Mouse (Mus musculus) erythroblast, embryonic 14.5 days (primary cell): ENCODE measurements around the gene Magi2.

Experiments
- GATA1 ChIP-seq: IDR thresholded peaks from 2 replicates; pipeline ENCODE4 v1.6.1; 2012; ENCODE audit warnings: low read length, inconsistent platforms, mixed read lengths
- TAL1 ChIP-seq: IDR thresholded peaks from 3 replicates; pipeline ENCODE4 v1.6.1; 2012; ENCODE audit warnings: low read length, inconsistent platforms, mixed read lengths

GRCm38 (mm10) chr5:19414556-19414955 is 187.7 kb downstream of the Magi2 start:
- TF ChIP-seq GATA1 (no peak), TAL1 (no peak)
